In the genomic region with DNA sequence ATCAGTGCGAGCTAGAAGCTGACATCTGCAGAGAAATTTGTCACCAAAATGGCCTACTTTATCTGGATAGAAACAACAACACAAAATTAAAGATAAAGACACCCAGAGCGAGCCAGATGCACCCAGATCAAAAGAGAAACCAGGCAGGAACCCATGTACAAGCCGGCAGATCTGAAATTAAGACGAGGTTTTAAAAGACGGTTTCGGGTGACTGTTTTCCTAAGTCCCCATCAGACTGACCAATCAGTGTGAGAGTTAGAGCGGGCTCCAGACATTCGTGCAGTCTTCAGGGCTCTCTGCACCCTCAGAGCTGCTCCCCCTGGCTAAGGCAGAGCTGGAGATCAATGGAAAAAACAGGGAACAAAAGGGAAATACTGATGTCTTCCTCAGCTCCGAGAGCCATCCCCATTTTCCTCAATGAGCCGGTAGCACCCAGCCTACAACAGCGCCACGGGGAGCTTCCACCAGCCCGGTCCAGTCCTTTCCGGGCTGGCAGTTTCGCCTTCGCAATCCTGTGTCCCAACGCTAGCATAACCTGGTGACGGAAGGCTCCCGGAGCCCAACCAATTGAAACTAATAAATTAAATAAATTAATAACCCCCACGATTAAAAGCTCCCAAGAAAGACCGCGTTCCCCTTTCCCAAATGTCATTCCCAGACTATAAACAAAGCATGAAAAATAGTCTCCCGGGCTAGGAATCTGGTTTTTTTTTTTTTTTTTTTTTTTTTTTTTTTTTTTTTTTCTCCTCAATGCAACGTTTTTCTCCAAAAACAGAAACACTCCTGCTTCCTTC, we compare ENCODE assay signal across 7 mouse cellular contexts. TPM values are rescaled to one million over a fixed set of nuclear protein-coding genes. Genes with fewer than 3 reads are reported as not detected.
A peak's percentile ranks its signal among the peaks of the same experiment; 100 is the strongest.
DNase-seq lines count a peak whose midpoint lies in the region; ATAC-seq lines count a peak whose summit lies in the region.

No protein-coding gene starts in this region.

- no peaks in the 10 kb centered on the region for H3K9me3 ChIP-seq in hindbrain, embryonic 13.5 days

- H3K4me3 ChIP-seq in hindbrain, embryonic 13.5 days: peak overlapping the region; percentile 87

- H3K4me1 ChIP-seq in hindbrain, embryonic 13.5 days (replicated peaks): peaks cover 33% of the 10 kb centered on the region

- no peaks in the 10 kb centered on the region for H3K36me3 ChIP-seq in hindbrain, embryonic 13.5 days

- under 1% methylated on average over 24 of the region's 24 CpGs for WGBS in hindbrain, embryonic 13.5 days

- peak overlapping the region; percentile 94 for H3K27ac ChIP-seq in hindbrain, embryonic 13.5 days

- H3K9ac ChIP-seq in hindbrain, embryonic 13.5 days: peak overlapping the region; percentile 90

- H3K27me3 ChIP-seq in hindbrain, embryonic 13.5 days: peaks cover 2% of the 10 kb centered on the region; the same call in 1 of the 2 replicates

- peak; percentile 73 for DNase-seq in cerebellum, adult 9-11 months
- peak; percentile 16 to 26 for DNase-seq in frontal cortex, postnatal 25 days (ENCODE audit: low spot score in 2 of 2)
- DNase-seq in layer of hippocampus, postnatal 36 days: peak; percentile 42 to 64
- peak; percentile 73 for DNase-seq in lung, postnatal 36 days
- peak; percentile 24 for DNase-seq in retina, postnatal 7 days (ENCODE audit: low read depth, low spot score)

- ATAC-seq in activated CD4-positive, CD25-positive, alpha-beta regulatory T cell, adult 4 months: peak; percentile 11
- peak; percentile 76 for ATAC-seq in hindbrain, embryonic 13.5 days (ENCODE audit: low FRiP score)

- peak overlapping the region; percentile 69 for H3K4me2 ChIP-seq in hindbrain, embryonic 13.5 days

RNA-seq across cellular contexts. Expression of a gene that starts 1.1 kb away (rescaled TPM):
- 100 to 1,000 TPM in 1 of 2 experiments, 10 to 100 TPM in 1; 91.7 to 138 TPM for polyA plus RNA-seq in activated CD4-positive, CD25-positive, alpha-beta regulatory T cell, adult 4 months (2017; shearing (Covaris generic))
- 83.6 and 83.7 TPM in 2 replicates for polyA plus RNA-seq in hindbrain, embryonic 13.5 days (2015; fragmentation: Nextera tagmentation; extraction: Ambion mirVana)
- 10 to 100 TPM; 53.7 to 55.2 TPM for total RNA-seq in layer of hippocampus, postnatal 36 days (2021)

Comparison
In these comparisons a context has a peak if more than half of its experiments do, and no peak if none do; other contexts are left out.
1. Peak in every context shown above with its lines: DNase-seq, ATAC-seq, H3K4me3 ChIP-seq and H3K27ac ChIP-seq.
2. DNase-seq: peak in every context shown above with its lines; median percentile 73 in cerebellum, adult 9-11 months; 73 in lung, postnatal 36 days; 53 in layer of hippocampus, postnatal 36 days; 24 in retina, postnatal 7 days; 21 in frontal cortex, postnatal 25 days.